Mouse (Mus musculus) thymus, postnatal 10 days (tissue): ENCODE results near the gene Nedd4.

ENCODE experiments used
- DNase-seq, 2 experiments: peaks; one replicate each; pipeline ENCODE4 v3.0.0; 2021; ENCODE audit warnings: low spot score in 2 of 2

The Nedd4 gene

DNA sequence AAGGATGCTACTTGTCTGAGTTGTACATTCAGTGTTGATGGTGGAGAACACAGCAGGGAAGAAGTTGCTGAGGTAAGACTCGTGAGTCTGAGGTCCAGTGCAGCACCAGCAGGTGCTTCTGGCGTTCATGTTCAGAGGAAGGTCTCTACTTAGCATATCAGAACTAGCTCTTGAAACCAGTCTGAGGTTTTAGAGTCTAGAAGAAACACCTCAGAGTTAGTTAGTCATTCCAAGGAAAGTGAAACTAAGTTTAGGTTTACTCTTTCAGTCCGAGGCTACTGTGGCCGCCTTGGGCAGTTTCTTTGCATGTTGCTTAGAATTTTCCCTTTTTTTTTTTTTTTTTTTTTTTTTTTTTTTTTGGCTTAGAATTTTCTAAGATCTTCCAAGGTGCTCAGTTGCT lies 16.6 kb downstream of the Nedd4 start:
- DNase-seq, result no peak

DNA sequence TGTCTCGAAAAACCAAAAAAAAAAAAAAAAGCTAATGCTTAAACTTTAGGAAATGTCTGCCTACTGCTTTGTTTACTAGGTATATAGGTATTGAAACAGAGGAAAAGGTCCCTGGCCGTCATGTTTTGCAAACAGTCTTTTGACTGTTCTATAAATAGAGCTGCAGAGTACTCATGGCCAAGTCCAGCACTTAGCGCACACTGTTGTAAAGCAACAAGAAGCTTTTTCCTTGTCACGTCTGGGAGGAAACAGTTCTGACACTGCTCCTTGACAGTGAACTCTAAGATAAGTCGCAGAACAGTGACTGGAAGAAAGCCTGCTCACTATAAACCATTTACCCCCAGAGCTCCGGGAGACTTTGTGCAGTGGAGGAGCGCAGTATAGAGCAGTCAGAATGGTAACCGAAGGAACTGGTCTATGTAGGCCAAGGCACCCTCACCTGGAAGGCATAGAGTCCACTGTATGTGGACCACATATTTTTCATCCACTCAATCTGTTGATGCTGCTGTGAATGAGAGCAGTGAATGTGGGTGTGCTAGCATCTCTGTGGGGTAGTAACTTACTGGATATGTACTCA lies 19.6 kb downstream of the Nedd4 start:
- no peak for DNase-seq

DNA sequence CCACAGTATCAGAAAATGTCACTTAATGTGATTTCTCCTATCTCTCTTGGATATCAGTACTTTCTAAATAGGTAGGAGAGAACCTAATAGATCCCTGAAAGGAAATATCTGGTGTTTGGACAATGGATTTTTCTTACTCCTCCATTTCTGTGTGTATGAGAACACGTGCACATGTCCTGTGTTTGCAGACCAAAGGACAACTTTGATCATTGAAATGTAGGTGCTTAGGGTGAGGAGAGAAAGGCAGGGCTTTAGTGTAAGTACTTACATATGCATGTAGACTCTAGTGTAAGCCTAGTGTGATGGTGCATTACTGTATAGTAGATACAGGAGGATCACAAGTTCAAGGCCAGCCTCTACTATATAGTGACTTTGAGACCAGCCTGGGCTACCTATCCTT lies 21.1 kb downstream of the Nedd4 start:
- no peak for DNase-seq

DNA sequence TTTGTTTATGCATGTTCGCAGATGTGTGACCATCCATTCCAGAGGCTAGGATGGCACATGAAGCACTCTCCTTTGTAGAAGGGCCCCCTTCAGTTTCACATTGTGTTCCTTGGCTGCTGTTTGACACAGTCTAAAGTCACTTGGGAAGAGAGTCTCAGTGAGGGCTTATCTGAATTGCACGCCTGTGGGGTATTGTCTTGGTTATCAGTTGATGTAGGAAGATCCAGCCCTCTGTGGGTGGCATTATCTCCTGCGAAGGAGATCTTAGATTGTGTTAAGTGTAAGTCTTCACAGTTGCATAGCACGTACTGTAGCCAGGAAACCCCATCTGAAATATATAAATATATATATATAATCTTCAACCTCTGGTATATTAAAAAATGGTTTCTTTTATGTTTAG lies 23.1 kb downstream of the Nedd4 start:
- no peak for DNase-seq

DNA sequence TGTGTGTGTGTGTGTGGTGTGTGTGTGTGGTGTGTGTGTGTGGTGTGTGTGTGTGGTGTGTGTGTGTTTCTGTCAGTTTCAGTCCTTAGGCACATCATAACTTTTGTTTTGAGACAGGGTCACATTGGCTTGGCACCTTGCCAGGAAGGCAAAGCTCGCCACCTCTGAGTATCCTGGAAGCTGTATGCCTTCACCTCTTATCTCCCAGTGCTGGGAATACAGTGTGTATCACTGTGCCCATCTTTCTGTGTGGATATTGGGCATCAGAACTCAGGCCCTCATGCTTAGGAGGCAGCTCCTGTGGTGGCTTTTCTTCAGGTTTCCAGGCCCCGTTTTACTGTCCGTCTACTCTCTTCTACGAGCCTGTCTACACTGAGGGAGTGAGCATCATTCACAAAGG lies 24.4 kb downstream of the Nedd4 start:
- no peak for DNase-seq

DNA sequence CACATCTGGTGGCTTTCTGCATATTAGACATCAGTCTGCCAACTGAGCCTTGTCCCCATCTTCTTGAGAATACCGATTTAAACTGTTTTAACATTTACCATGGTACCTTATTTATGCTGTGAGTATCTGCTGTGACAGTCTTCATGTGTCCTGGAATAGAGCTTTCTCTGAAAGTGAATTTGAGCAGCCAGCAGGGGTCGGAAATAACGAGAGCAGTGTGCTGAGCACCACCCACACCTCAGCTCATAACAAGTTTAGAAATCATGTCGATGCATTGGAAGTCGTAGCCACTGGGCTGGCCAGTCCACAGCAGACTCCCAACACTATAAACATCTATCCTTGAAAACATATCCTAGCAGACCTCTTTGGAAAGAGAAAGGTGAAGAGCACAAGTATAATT lies 27.4 kb downstream of the Nedd4 start:
- DNase-seq, result no peak

DNA sequence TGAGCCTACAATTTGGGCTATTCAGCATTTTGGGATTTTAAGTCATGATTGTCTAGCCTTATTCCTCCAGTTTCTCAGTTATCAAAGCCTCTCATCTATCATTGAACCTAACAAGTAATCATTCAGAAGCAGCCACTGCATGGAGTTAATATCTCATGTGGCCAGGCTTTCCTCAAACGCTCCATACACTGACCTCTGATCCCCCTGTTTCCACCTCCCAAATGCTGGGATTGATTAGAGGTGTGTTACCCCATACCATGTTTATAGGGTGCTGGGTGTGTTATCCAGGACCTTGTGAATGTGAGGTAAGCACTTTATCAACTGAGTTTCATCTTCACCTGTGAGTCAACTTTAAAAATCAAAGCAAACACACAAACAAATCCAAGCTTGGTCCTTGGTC lies 28.7 kb downstream of the Nedd4 start:
- no peak for DNase-seq

DNA sequence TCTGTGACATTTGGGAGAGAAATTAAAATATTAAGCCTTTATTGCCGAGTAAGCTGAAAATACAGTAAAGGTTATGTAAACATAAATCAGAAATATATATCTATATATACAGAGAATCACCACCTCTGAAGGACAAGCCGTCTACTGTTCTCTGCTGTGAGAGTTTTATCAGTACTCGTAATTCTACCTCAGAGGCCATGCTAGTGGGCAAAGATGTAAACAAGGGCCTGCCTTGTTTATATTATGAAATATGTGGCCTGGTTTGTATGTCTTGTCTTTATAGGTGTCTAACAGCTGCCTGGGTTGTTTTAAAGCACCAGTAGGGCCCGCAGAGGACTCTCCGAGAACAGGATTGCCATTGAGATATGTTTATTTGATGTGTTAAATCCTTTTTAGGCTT lies 29.8 kb downstream of the Nedd4 start:
- no peak for DNase-seq

DNA sequence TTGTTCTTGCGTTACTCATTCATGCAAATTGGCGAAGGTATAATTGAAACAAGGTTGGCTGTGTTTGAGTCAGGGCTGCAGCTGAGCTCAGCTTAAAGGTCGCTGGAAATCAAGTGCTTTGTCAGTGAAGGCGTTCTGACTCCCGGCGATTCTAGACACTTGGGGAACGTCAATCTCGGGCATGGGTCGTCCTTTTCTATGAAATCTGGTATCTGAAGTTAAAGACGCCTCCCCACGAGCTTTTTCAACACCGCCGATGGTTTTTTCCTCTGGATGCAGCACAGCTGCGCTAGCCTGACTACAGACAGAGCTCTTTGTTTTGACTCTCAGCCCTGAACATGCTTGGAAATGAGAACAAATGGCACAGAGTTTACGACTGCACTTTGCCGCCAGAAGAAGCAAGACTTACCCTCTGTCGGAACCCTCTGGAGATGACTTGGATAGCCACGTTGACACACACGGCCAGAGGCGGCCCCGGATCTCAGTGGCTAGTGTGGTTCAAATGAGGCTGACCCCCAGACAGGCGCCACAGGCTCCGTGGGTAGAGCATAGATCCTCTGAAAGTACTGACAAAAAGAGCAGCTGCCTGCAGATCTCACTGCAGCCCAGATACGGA lies 31.0 kb downstream of the Nedd4 start:
- DNase-seq, result no peak

DNA sequence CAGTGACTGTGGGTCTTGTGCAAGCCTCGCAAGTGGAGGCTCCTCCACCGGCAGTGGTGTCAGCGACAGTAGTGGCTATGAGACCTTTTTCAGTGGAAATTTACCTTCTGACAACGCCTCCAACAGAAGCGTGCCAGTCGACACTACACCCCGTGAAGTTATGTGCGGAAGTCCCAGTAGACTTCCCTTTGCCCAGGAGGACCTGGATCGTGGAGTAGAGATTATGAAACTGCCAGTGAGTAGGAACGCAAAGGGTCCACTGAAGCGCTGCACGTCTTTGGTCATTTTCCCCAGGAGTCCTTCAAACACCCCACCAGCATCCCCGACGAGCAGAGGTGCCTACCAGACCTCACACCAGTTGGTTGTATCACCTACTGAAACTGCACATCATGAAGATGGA lies 31.7 kb downstream of the Nedd4 start:
- DNase-seq, result no peak

DNA sequence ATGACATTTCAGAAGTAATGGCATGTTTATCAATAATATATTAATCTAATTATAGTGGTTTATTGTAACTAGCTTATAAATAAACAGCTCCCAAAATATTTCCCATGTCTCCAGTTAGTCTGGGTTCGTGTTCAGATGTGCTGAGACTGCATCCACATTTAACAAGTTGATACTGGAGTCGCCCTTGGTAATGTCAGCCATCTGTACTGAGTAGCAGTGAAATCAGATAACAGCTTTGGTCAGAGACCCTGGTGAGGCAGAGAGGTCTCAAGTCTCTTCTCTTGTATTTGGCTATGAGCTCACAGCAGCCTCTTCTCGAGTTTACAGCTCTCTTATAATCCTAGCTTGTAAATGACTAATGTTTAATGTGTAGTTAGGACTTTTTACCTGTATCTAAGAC lies 34.4 kb downstream of the Nedd4 start:
- no peak for DNase-seq

DNA sequence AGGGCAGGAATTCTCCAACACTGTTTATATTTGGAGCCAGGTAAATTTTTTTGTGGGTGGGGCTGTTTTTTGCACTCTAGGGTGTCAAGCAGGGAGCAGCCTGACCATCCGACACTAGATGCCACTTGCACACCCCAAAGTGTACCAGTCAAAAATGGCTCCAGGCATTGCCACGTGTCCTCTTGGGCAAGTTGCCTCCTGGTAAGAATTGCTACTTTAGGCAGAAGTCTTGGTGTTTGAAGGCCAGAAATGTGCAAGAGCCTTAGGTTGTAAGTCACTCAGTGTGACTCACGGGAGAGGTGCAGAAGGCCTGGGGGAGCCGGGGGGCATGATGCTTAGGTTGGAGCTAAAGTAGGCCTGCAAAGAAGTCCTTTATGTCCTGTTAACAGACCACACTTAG lies 35.6 kb downstream of the Nedd4 start:
- DNase-seq, result no peak

DNA sequence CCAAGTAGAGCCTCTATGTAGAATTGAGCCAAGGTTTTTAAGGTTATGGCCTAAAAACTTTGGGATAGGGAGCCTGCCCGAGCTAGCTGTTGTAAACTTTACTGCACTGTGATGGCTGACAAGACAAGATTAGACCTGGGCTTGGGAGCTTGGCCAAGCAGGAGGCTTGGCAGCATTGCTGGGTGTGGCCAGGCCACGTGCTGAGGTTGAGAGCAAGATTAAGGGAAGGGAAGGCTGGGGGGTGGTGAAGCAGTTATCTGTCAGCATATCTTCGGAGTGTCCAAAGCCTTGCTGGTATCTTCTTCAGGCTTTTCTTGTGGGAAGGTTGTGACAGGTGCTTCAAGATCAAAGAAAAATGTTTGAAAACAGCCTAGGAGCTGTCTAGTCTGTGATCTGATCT lies 37.6 kb downstream of the Nedd4 start:
- no peak for DNase-seq

DNA sequence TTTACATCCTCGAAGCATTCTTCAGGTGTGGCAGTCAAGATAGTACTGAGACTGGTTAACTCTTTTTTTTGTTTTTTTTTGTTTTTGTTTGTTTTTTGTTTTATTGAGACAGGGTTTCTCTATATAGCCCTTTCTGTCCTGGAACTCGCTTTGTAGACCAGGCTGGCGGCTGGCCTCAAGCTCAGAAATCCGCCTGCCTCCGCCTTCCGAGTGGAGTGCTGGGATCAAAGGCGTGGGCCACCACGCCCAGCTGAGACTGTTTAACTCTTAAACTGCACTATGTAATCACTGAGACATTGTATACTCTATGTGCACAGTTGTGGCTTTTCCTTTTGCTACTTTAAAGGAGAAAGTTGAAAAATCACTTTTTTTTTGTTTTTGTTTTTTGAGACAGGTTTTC lies 39.3 kb downstream of the Nedd4 start:
- DNase-seq, result no peak

DNA sequence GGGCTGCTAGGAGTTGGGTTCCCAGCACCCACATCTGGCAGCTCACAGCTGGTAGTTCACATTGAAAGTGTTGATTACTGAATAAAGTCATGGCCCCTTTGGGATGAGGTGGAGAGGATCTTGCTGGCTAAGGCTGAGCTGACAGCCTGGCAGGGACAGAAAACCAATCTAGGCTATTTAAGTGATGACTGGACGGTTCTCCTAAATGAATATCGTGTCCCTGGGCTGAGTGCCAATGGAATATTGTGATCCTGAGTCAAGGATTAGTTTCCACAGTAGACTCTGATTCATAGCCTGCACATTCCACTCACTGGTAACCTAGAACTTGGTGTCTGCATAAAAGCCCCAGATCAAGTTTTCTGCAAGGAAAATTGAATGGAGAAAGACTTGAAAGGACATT lies 39.9 kb downstream of the Nedd4 start:
- DNase-seq, result no peak

DNA sequence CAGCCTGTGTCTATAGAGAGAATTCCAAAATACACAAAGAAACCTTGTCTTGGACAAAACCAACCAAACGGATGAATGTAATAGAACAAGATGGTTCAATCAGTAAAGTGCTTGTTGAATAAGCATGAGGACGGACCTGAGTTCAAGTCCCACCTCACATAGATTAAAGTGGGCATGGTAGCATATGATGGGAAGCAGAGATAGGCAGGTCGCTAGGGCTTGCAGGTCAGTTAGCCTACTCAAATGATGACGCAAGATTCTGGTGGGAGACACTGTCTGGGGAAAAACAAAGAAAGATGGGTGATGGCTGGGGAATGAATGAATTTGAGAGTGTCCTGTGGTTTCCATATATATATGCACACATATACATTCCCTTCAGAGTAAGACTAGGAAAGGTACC lies 41.0 kb downstream of the Nedd4 start:
- no peak for DNase-seq

DNA sequence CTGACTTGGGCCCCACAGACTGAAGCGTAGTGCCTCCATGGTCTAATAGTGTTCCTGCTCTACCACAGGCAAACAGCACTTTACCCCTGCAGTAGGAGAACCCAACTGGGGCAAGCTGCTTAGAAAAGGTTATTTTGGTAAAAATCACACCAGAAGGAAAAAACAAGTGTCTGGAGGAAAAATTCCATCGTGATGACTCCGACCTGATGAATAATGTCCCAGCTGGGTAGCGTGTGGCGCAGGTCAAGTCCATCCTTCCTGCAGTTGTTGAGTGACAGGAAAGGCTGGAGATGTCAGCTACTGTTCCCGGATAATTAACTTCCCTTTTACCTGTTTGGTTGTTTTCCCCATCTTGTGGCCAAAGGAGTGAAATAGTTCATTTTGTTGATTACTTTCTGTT lies 41.6 kb downstream of the Nedd4 start:
- no peak for DNase-seq

DNA sequence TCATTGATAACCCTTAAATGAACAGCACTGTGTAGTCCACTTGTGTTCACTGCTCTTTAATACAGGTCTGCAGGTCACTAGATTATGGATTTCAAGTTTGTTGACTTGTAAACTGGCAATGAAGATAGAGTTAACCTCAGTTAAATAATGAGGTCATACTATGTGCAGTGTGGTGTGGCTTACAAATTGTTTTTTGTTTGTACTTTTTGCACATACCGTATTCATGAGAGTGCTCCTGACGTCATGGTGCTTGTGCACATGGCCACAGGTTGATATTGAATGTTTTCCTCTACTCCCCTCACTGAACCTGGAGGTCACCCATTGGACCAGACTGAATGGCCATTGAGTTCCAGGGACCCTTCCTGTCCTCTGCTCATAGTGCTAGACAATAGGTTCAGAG lies 43.1 kb downstream of the Nedd4 start:
- no peak for DNase-seq

DNA sequence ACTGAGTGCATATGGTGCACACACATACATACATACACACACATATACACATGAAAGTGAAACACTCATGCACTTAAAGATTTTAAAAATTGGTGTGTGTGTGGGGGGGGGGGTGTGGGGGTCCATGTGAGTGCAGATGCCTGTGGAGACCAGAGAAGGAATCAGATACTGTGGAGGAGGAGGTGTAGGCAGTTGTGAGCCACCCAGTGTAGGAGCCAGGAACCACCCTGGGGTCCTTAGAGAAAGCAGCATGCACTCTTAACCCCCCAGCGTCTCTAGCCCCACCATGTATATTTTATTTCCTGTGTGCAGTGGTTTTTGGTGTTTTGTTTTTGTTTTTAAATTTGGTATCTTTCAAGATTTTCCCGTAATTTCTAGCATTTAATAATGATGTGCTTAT lies 45.9 kb downstream of the Nedd4 start:
- no peak for DNase-seq

DNA sequence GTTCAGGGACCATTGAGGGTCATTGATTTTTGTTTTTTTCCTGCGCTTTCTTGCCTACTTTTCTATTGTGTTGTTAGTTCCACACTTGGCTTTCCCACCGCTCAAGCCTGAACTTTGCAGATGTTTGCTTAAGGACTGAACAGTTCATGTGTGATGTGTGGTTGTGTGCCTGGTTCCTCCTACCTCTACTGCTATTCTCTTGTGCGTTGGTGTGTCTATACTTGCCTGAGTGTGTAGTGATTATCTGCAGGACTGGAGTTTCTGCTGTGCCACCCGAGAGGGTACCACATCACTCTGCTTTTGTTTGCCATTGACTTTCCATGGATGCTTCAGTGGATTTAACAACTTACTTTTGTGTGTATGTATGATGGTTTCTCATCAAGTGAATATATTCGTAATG lies 46.5 kb downstream of the Nedd4 start:
- DNase-seq, result no peak

DNA sequence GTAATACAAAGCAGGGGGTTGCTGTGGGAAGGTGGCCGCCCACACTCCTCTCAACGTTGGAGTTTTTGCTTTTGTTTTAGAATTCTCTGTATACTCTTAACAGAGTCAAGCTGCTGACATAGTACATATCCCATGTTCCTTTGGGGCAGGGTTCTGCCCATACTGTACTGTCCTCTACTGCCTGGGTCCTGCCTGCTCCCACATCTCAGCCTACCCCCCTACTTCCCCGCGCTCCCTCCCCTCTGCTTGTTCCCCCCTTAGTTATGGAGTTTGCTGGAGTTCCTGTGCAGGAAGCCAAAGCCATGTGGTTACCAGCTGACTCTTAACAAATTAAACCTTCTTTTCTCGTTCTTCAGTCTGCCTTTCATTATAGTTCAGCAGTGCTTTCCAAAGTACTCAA lies 47.9 kb downstream of the Nedd4 start:
- no peak for DNase-seq

DNA sequence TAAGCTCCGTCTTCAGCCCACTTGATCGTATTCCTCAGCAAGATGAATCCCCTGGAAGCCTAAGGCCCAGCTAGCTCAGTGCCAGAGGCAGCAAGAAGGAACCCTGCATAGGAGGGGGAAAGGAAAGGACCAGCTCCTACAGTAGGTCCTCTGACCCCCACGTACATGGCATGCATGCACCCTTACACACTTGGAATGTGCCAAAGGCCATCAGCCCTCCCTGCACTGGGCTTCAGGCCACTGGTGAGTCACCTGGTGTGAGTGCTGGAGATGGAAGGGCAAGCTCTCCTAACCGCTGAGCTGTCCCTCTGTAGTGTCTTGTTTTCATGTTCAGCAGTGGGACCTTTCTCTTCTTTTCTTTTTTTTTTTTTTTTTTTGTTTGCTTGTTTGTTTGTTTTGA lies 52.8 kb downstream of the Nedd4 start:
- DNase-seq, result no peak

DNA sequence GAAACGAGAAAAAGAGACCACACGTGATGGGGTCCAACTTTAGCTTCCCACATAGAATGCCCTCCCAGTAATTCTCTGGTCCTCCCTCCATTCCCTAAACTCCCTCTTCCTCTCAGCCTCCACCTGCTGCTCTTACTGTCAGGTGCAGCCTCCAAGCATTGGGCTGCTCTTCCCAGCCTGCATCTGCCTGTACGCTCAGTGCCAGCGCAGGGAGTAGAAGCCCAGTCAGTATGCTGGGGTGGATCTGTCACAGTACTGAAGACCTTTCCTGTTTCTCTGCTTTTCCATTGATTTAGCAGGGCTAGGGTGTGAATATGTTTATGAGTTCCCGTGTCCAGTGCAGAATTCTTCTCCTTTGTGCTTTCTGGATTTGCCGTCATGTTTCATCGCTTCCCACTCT lies 54.1 kb downstream of the Nedd4 start:
- no peak for DNase-seq

DNA sequence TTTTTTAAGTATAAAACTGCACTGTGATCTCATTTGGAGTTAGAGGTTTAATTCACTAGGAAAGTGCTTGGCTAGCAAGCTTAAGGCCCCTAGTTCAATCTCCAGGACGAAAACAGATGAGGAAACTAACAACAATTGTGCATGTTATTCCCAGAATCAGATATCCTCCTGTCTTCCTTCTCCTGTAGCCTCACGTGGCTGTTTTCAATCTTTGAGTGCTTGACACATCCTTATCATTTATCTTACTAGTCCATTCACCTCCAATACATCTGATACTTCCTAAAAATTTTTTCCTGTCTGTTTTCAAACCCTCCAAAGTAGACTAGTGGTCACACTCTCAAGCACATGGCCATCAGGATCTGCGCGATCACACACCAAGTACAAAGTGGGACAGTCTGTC lies 57.0 kb downstream of the Nedd4 start:
- no peak for DNase-seq
